Mouse (Mus musculus): ENCODE measurements around the gene Ubr7.

The Ubr7 gene

DNA sequence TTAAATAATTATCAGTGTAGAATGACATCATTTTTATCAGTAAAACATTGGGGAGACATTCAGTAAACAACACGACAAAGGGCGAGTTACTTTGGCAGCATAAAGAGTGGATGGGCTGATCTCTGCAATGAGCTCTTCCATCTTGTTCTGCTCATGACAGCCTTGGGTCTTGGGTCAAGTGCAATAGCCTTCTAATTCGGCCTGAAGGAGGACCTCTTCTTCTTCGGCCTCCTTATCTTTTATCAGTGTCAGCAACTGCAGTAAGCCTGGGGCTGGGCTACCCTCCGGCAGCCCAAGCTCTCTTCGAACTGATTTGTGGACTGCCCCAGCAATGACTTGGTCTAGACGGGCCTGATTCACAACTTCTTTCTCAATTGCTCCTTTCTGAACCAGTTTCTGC, 15.7 kb upstream of the Ubr7 start:
- in situ Hi-C loops (cut with MboI, MseI), result loop anchor here in 1 of 2 experiments (25.0 kb wide), 1 partner anchor 595 kb away; no protein-coding TSS in a partner anchor

DNA sequence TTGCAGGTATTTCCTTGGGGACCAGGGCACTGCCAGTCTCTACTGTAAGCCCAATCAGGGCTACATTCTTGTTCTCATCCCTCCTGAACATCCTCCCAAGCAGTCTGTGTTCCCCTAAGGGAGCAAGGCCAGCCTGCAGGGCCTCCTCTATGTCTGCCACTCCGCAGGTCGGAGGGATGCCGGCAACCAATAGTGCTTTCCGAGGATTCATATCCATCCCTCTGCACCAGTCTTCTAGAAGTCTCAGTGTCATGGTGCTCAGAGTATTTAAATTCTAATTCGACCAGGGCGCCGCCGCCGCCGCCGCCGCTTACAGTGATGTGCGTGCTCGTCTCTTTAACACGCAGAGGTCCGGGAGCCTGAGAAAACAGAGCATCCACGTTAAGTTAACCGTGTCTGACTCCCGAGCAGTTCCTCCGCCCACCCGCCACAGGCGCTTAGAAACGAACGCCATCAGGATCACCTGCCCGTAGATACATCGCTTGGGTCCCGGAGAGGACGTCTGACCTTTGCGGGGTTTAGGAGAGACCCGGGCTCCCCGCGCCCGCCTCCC, 14.7 kb upstream of the Ubr7 start:
- in situ Hi-C loops (cut with MboI, MseI), result loop anchor here in 1 of 2 experiments (25.0 kb wide), 1 partner anchor 594 kb away; no protein-coding TSS in a partner anchor

DNA sequence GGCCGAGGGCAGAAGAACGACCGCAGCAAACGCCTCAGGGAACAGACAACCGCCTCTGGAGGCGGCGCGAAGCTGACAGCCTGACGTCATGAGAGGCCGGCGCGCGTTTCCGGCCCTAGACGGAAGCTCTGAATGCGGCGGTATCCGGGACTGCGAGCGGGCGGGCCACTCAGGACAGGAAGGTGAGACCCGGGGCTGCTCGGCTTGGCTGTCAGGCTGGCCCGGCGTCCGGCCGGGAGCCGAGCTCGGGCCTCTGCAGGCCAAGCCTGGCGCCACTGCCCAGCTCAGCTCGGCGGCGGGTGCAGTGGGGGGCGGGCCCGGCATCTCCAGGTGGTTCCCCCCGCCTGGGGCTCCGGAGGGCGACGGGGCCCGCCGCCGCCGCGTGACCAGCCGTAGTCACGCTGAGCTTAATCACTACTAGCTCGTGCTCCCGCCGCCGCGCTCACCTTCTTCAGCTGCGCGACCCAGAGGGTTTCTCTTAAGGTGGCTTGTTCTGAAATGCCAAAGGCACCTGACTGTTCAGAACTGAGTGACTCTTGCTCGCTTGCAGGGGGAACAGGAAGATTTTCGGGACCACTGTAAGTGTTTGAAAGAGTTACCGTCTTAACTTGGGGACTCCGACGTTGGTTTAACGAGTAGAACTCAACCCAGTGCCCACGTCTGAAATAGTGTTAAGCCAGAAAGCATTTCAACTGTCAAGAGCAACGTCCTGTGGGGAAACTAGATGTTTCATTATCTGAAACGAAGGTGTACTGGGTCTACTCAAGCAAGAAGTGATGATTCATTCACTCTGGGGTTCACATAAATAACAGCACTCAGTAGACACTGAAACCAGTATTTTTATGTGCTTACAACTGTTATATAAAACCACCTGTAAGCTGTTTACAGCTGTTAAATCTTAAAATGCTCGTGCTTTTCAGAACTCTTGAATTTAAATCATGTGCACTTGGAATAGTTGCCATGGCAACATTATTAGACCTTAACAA, 13.9 kb upstream of the Ubr7 start, which contains the start of the genes Moap1 and Tmem251:
TSS of gene Moap1 (minus strand) at position 73 of the 986 bp plus-strand sequence.
TSS of gene Tmem251 (plus strand) at position 174 of the 986 bp plus-strand sequence.
- in situ Hi-C loops (cut with MboI, MseI), result loop anchor here in 1 of 2 experiments (25.0 kb wide), 1 partner anchor 593 kb away; no protein-coding TSS in a partner anchor

DNA sequence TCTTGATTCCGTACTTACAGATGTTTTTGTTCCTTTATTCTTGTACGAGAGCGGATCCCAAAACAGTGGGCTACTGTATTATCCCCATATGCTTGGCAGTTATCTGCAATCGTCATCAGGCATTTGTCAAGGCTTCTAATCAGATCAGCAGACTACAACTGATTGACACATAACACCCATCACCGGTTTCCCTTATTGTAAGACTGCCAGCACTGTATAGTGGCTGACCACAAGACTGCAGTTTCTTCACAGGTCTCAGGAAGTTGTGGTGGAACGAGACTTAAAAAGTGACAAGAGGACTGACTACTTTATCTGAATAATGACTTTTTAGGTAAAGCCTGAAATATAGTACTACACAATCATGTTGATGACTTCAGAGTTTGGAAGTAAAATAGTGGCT, 12.9 kb upstream of the Ubr7 start:
- in situ Hi-C loops (cut with MboI, MseI), result loop anchor here in 1 of 2 experiments (25.0 kb wide), 1 partner anchor 592 kb away; no protein-coding TSS in a partner anchor

DNA sequence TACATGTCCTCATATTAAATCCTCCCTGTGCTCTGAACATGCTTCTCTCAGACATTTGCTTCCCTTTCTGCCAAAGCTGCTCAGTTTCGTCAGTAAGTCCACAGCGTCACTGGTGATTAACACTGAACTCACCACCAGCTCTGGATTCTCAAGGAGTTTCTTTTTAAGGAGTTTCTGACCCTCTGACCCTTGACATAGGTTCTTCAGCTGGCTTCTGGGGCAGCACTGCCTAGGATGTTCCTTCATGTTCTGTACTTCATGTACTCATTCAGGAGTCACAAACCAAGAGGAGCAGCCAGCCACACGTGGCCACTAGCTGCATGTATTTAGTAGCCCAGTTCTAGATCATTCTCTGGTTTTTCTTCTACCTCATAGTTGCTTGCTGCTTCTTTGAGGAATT, 9.5 kb upstream of the Ubr7 start:
- in situ Hi-C loops (cut with MboI, MseI), result loop anchor here in 1 of 2 experiments (25.0 kb wide), 1 partner anchor 589 kb away; no protein-coding TSS in a partner anchor

DNA sequence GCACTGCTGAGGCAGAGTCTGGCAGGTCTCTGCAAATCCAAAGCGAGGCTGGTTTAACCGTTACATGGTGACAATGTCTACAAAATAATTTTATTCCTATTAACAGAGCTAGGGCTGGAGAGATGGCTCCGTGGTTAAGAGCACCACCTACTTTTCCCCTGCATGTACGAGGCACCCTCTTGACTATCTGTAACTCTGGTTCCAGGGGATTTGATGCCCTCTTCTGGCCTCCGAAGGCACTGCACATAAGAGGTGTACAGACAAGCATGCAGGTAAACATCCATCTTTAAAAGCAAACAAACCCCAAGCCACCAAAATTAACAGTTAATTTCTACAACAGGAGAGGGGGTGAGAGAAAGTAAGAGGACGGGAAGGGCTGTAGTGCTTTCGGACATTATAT, 1.5 kb upstream of the Ubr7 start:
- in situ Hi-C loops (cut with MboI, MseI), result loop anchor here in 1 of 2 experiments (10.0 to 25.0 kb wide), 2 partner anchors 1032 to 1669 kb away; partner anchors contain the start of gene Ppp4r3a

DNA sequence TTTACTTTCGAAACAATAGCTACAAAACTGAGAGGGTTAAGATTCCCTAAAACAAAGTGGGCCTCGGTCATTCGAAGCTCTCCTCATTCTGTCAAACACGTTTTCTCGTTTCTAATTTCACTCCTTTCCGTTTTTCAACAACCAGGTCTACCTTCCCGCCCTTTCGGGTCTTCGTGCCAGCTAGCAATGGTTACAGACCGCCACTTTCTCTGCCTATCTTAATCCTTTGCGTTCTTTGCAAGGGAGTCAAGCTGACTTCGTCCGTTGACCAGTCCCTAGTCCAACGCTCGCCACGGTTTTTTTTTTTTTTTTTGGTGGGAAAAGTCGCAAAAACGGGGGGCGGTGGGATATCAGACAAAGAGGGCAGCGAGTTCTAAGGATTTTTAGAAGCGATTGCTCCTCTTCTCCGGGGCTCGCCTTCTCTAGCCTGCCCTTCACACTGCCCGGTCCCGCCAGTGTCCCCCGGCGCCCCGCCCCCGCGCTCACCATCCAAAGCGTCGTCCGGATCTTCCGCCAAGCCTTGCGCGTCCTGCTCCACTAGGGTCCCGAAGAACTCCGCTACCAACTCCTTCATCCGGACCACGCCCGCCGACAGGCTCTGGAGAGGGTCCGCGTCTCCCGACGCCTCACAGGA, 595 bp upstream of the Ubr7 start:
- in situ Hi-C loops (cut with MboI, MseI), result loop anchor here in 1 of 2 experiments (10.0 to 25.0 kb wide), 2 partner anchors 1032 to 1670 kb away; partner anchors contain the start of gene Ppp4r3a

DNA sequence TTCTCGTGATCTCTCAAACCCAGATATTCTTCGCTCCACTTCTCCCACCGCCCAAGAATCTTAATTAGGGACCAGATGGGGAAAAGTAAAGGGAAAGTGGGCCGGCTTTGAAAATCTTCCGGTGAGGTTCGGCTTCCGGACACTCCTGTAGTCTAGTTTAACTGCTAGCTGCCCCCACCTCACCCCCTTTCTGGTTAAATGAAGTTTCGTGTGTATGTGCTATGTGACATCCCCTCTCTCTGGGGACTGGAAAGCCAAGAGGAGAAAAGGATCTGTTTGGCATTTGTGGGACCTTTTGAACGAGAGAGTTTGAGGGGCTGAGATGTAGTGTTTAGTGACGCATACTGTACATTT, 613 bp downstream of the Ubr7 start, which contains the start of gene Gm20604:
TSS of gene Gm20604 (minus strand) at position 270 of the 354 bp plus-strand sequence.
- in situ Hi-C loops (cut with MboI, MseI), result loop anchor here in 1 of 2 experiments (10.0 to 25.0 kb wide), 2 partner anchors 1034 to 1671 kb away; partner anchors contain the start of gene Ppp4r3a

DNA sequence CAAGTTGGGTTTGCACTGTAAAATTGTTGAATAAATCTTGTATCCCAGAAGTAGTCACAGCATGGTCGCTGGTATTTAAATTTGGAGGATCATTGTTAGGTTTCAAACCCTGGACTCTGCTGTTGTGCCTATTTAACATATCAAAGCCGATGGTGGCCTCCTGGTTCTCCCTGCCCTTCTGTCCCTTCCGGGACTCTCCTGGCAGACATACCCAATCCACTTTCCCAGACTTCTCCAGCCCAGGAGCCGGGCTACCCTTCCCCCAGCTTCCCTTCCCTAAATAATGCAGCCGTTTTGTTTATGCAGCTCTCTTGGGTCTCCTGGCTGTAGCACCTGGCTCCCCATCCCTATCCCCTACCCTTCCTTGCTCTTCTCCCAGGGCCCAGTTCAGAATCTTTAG, 1.2 kb downstream of the Ubr7 start:
- in situ Hi-C loops (cut with MboI, MseI), result loop anchor here in 1 of 2 experiments (10.0 to 25.0 kb wide), 2 partner anchors 1034 to 1672 kb away; partner anchors contain the start of gene Ppp4r3a

DNA sequence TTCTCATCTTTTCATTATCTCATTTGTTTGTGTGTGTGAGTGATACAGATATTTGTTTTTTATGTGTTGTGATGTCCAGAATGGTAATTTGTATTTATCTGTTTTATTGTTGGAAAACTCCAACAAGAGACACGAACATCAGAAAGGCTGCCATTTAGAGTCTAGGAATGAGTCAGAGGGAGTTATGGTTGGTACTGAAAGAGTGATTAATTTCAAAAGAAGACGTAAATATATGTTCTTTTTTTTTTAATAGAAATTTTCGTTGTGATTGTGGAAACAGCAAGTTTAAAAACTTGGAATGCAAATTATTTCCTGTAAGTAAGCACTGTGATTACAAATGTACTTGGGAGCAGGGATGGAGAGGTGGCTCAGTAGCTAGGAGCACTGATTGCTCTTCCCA, 3.9 kb downstream of the Ubr7 start:
- in situ Hi-C loops (cut with MboI, MseI), result loop anchor here in 1 of 2 experiments (25.0 kb wide), 1 partner anchor 1674 kb away; the partner anchor contains the start of gene Ppp4r3a

DNA sequence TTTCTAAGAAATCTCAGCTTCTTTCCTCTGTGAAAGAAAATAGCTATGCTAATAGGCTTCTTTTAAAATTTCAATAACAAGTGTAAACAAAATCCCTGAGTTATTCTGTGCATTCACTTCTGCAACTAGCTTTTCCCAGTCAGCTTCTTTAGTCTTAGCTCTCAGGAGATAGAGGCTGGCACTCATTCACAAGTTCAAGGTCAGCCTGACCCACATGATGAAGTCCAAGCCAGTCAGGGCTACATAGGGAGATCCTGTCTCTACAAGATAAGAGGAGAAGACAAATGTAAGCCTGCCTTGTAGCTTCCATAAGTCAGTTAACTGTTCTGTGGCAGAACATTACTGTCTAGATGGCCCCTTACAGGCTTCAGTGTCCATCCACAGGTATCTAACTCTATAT, 5.9 kb downstream of the Ubr7 start:
- in situ Hi-C loops (cut with MboI, MseI), result loop anchor here in 1 of 2 experiments (25.0 kb wide), 1 partner anchor 1676 kb away; the partner anchor contains the start of gene Ppp4r3a

DNA sequence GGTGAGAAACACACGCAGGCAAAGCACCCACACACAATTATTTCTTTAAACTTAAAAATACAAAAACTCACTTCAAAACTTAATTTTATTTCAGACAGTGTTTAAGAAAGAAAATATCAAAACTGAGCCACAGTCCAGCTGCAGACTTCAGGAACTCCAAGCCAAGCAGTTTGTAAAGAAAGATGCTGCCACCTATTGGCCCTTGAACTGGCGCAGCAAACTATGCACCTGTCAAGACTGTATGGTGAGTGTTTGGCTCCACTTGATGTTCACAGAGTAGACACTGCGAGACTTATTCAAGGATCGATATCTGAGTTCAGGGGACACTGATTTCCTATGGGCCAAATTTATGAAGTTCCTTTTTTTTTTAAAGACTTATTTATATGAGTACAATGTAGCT, 11.2 kb downstream of the Ubr7 start:
- in situ Hi-C loops (cut with MboI, MseI), result loop anchor here (5.0 to 25.0 kb wide), 2 partner anchors 108 to 1682 kb away; partner anchors contain the start of genes Btbd7 (in 1 of the 2) and Ppp4r3a (in 1 of the 2)

DNA sequence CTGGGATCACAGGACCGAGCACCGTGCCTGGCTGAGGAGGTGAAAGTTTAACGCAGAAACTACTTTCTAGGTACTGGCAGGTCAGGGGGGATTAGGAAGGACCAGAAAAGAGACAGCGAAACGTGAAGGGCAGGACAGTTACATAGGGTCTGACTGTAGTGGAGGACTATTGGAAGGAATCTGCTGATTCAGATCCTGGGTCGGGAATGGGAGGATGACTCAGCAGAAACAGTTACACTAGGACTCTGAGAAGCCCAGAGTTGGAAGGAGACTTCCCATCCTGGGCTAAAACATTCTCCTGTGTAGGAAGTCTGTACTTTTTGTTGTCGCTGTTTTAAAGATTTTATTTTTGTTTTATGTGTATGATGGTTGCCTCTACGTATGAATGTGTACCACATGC, 13.8 kb downstream of the Ubr7 start:
- in situ Hi-C loops (cut with MboI, MseI), result loop anchor here in 1 of 2 experiments (25.0 kb wide), 1 partner anchor 1684 kb away; the partner anchor contains the start of gene Ppp4r3a

DNA sequence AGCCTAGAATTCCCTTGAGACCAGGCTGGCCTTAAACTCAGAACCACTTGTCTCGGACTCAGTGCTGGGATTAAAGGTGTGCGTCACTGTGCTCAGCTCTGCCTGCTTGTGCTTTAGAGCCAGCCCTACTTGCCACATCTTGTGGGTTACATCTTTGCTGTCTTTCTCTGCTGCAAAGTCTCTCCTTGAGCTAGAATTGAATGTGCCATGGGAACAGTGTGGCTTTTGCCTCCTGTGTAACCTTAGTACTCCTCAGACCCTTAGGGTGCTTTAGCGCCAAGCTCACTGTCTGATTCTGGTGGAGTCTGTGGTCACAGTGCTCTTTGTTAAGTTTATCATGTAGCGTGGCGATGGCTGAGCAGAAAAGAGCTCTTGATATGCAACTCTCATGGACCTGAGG, 14.9 kb downstream of the Ubr7 start:
- in situ Hi-C loops (cut with MboI, MseI), result loop anchor here in 1 of 2 experiments (25.0 kb wide), 1 partner anchor 1685 kb away; the partner anchor contains the start of gene Ppp4r3a

DNA sequence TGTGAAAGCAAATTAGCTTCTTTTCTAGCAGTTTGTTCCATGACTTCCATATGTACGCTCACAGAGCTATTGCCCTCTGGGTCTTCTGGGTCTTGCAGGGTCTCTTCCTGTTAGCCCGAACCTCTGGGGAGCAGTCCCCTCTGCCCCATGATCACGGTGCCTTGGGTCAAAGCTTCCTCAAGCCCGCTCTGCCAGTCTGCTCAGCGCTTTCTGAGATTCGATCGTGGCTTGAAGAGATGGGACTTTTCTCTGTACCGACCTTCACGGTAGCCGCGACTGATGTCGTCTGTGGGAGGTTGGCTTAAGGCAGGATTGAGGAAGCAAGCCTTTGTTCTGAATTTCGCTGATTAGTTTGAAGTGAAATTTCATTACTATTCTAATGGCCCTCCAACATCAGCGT, 18.3 kb downstream of the Ubr7 start:
- in situ Hi-C loops (cut with MboI, MseI), result no loop called here

DNA sequence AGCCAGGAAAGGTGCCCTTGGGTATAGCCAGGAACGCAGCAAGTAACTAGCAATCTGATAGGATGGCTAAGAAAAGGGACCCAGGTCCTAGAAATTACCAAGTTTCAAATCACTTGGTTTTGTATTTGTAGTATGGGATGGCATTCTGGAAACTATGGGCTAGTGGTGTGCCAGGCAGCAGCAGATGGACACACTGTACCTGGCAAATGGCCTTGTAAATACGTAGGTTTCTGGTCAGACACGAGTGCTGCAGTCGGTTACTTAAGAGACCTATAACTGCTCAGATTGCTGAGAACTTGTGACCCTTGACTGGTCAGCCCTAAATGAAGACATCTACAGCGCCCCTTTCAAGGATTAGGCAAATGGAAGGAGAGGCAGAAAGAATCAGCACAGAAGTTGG, 20.4 kb downstream of the Ubr7 start:
- in situ Hi-C loops (cut with MboI, MseI), result no loop called here

DNA sequence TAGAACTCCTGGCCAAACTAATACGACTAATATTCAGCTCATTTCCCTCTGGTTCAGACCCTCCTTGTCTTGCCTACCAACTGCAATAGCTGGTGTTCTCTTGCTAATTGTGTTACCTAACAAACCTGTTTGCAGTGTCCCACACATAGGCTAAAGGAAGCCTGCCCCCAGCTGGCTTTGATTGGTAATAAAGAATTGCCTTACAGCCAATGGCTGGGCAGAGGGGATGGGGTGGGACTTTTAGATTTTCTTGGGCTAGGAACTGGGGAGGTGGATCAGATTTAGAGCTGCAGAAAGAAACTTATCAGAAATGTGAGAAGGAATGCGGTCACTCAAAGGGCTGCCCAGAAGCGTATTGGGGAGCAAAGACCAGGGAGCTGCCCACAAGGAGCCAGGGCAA, 21.7 kb downstream of the Ubr7 start:
- in situ Hi-C loops (cut with MboI, MseI), result no loop called here

DNA sequence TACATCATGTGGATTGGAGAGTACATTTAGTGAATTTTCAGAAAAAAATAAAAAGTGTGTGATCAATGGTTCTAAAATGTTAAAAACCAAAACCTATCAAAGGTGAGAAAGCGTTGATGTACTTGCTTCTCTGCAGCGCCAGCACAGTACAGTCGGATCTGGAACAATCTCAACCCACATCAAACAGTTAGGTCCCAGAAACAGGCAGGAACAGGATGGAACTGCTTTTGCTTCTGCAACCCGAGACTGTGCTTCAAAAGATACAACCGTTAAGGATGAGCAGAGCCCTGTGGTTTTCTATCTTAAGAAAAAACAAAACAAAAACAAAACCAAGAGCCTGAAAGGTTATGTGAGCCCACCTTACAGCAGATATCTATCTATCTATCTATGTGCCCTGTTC, 25.1 kb downstream of the Ubr7 start:
- in situ Hi-C loops (cut with MboI, MseI), result no loop called here

DNA sequence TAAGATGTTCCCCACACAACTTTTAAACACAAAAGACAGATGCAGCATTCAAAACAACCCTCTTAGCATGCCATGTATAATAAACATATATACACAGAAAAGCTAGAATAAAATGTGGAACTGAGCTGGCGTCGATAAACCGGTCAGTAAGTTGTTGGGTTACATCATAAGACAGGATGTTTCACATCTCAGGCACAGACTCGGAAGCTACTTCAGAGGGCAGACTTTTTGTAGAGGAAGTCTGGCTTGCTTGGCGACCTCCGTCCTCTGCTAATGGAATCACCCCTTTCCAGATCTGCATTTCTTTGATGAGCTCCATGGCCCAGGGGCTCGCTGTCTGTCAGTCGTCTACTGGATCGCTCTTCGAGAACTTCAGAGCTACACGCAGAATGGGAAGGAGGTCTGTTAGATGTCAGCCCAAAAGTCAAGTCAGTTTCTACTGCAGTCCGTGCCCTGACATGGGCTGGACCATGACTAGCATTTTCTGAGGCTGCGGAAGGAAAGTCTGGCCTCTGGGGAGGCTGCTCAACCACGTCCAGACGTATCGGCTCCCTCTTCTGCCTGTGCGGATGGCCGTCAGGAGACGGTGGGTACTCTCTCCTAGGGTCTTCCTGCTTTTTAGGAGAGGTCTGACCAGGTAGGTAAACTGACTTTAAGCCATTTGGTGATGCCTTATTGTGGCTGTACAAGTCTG, 27.3 kb downstream of the Ubr7 start:
- in situ Hi-C loops (cut with MboI, MseI), result no loop called here

DNA sequence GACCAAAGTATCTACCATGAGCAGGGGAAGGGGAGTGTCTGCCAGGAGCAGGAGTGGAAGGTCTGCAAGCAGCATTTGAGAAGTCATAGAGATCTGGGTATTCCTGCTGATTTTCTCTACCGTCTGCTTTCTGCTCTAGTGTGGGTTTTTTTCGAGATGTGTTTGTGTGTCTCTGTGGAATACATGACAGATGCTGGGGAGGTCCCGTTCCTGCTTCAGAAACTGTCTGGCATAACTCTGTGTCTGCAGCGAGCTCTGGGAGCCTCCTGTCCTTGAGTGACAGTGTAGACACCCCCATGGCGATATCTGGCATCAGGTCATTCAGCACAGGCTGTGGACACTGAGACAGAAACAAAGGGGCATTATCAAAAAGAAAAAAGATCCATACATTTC, 27.8 kb downstream of the Ubr7 start:
- in situ Hi-C loops (cut with MboI, MseI), result no loop called here

Measured in T-helper 17 cell (primary cell).